32 mouse cellular contexts compared by ENCODE assay signal in the genomic region with DNA sequence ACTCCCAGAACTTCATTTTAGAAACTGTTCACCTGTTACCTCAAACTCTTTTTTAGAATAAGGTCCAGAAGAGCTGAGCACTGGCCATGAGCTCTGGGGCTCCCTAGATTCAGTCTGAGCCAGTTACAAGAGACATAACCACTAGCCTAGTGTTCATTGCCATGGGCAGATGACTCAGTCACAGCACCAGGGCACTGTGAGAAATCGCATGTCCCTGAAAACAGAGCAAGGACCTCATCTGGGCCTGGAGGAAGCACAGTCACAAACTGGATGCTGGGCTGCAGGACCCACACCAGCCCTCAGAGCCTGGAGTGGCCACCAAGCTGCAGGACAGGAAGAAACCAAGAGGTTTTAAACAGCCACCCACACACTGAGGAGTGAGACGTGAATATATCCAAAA. TPM values are rescaled to one million over a fixed set of nuclear protein-coding genes. Genes with fewer than 3 reads are reported as not detected.
A peak's percentile ranks its signal among the peaks of the same experiment; 100 is the strongest.
DNase-seq lines count a peak whose midpoint lies in the region; ATAC-seq and TF ChIP-seq lines count a peak whose summit lies in the region.
"Had no signal": no experiment of that assay in that cellular context is flagged by ENCODE, and none has a peak within 500 bp of the region (broad histone marks: within the 10 kb centered on the region; RNA-seq: fewer than 3 reads in every experiment).

No protein-coding gene starts in this region.

- 85% methylated on average over 2 of the region's 2 CpGs for WGBS in limb, embryonic 15.5 days
- WGBS in limb, embryonic 10.5 days, result 91% methylated on average over 2 of the region's 2 CpGs
- 92% methylated on average over 1 of the region's 2 CpGs for WGBS in macrophage (ENCODE audit: missing documents)
- 39% methylated on average over 2 of the region's 2 CpGs for WGBS in lung, adult 2 months
- WGBS in heart, embryonic 11.5 days (ENCODE audit: insufficient replicate concordance), result 84% methylated on average over 2 of the region's 2 CpGs
- 79% methylated on average over 2 of the region's 2 CpGs for WGBS in forebrain, embryonic 15.5 days

- H3K4me2 ChIP-seq in limb, embryonic 15.5 days, result no peak overlapping the region
- H3K4me2 ChIP-seq in heart, embryonic 11.5 days, result no peak overlapping the region
- no peak overlapping the region for H3K4me2 ChIP-seq in forebrain, embryonic 15.5 days (replicated peaks)
- H3K4me2 ChIP-seq: forebrain, embryonic 13.5 days; heart, embryonic 13.5 days; liver, embryonic 15.5 days; midbrain, embryonic 15.5 days; neural tube, embryonic 13.5 days had no signal

- H3K27ac ChIP-seq in limb, embryonic 15.5 days, result 0 out of 2 replicates have a peak overlapping the region, but pooled peaks have one; percentile 27
- no peak overlapping the region for H3K27ac ChIP-seq in limb, embryonic 10.5 days
- 0 out of 2 replicates have a peak overlapping the region, but pooled peaks have one; percentile 1 for H3K27ac ChIP-seq in macrophage
- no peak overlapping the region for H3K27ac ChIP-seq in heart, embryonic 11.5 days (ENCODE audit: low read depth, low read length)
- H3K27ac ChIP-seq in forebrain, embryonic 15.5 days (replicated peaks), result no peak overlapping the region
- H3K27ac ChIP-seq: forebrain, embryonic 13.5 days; heart, embryonic 13.5 days; hindbrain, postnatal 0 days; layer of hippocampus, adult 2 months; liver, embryonic 15.5 days; midbrain, embryonic 15.5 days; neural tube, embryonic 13.5 days had no signal

- H3K27me3 ChIP-seq in limb, embryonic 15.5 days, result no peaks in the 10 kb centered on the region
- no peaks in the 10 kb centered on the region for H3K27me3 ChIP-seq in limb, embryonic 10.5 days (ENCODE audit: low read depth, poor library complexity, severe bottlenecking)
- H3K27me3 ChIP-seq in heart, embryonic 11.5 days (ENCODE audit: control insufficient read depth, insufficient read depth, low read length), result no peaks in the 10 kb centered on the region
- H3K27me3 ChIP-seq in forebrain, embryonic 15.5 days, result no peaks in the 10 kb centered on the region
- H3K27me3 ChIP-seq: forebrain, embryonic 13.5 days; heart, embryonic 13.5 days; liver, embryonic 15.5 days; midbrain, embryonic 15.5 days; neural tube, embryonic 13.5 days had no signal

- H3K9me3 ChIP-seq in limb, embryonic 15.5 days, result no peaks in the 10 kb centered on the region
- no peaks in the 10 kb centered on the region for H3K9me3 ChIP-seq in limb, embryonic 10.5 days (replicated peaks)
- no peaks in the 10 kb centered on the region for H3K9me3 ChIP-seq in heart, embryonic 11.5 days (replicated peaks; ENCODE audit: control insufficient read depth, low read length)
- no peaks in the 10 kb centered on the region for H3K9me3 ChIP-seq in forebrain, embryonic 15.5 days
- H3K9me3 ChIP-seq: forebrain, embryonic 13.5 days; heart, embryonic 13.5 days; liver, embryonic 15.5 days; midbrain, embryonic 15.5 days; neural tube, embryonic 13.5 days had no signal

- H3K9ac ChIP-seq in limb, embryonic 15.5 days, result no peak overlapping the region
- H3K9ac ChIP-seq in heart, embryonic 11.5 days (ENCODE audit: low read depth, low read length), result no peak overlapping the region
- H3K9ac ChIP-seq in forebrain, embryonic 15.5 days (replicated peaks), result no peak overlapping the region
- H3K9ac ChIP-seq: forebrain, embryonic 13.5 days; heart, embryonic 13.5 days; liver, embryonic 15.5 days; midbrain, embryonic 15.5 days; neural tube, embryonic 13.5 days had no signal

- no peaks in the 10 kb centered on the region for H3K79me2 ChIP-seq in macrophage (ENCODE audit: inconsistent target)

- TF ChIP-seq POLR2A in lung, adult 2 months (IDR thresholded peaks at IDR 0.05; ENCODE audit: borderline replicate concordance, extremely low read depth, low read depth, low read length), result no peak

- peaks cover 47% of the 10 kb centered on the region for H3K4me1 ChIP-seq in limb, embryonic 15.5 days
- peaks cover 6% of the 10 kb centered on the region for H3K4me1 ChIP-seq in limb, embryonic 10.5 days
- H3K4me1 ChIP-seq in lung, adult 2 months (ENCODE audit: control insufficient read depth, insufficient read depth, low read length), result peaks cover 7% of the 10 kb centered on the region; the same call in 1 of the 2 replicates
- H3K4me1 ChIP-seq in heart, embryonic 11.5 days (ENCODE audit: control insufficient read depth, insufficient read depth, low read length), result peaks cover 19% of the 10 kb centered on the region
- peaks cover 6% of the 10 kb centered on the region for H3K4me1 ChIP-seq in forebrain, embryonic 15.5 days

- peaks cover 38% of the 10 kb centered on the region for H3K36me3 ChIP-seq in limb, embryonic 15.5 days
- H3K36me3 ChIP-seq in limb, embryonic 10.5 days, result peaks cover 77% of the 10 kb centered on the region
- no peaks in the 10 kb centered on the region; the same call in 1 of the 2 replicates for H3K36me3 ChIP-seq in macrophage (ENCODE audit: inconsistent target)
- peaks cover 9% of the 10 kb centered on the region for H3K36me3 ChIP-seq in heart, embryonic 11.5 days (ENCODE audit: control insufficient read depth, insufficient read depth, low read length)
- peaks cover 31% of the 10 kb centered on the region for H3K36me3 ChIP-seq in forebrain, embryonic 15.5 days

- H3K4me3 ChIP-seq in limb, embryonic 15.5 days, result no peak overlapping the region
- H3K4me3 ChIP-seq in limb, embryonic 10.5 days, result no peak overlapping the region
- no peak overlapping the region for H3K4me3 ChIP-seq in macrophage (ENCODE audit: inconsistent target)
- H3K4me3 ChIP-seq in lung, adult 2 months (replicated peaks; ENCODE audit: extremely low read depth, low read depth, low read length), result no peak overlapping the region
- no peak overlapping the region for H3K4me3 ChIP-seq in heart, embryonic 11.5 days (ENCODE audit: low read depth, low read length)
- no peak overlapping the region for H3K4me3 ChIP-seq in forebrain, embryonic 15.5 days
- H3K4me3 ChIP-seq: forebrain, embryonic 13.5 days; heart, embryonic 13.5 days; layer of hippocampus, adult 2 months; liver, embryonic 15.5 days; midbrain, embryonic 15.5 days; neural tube, embryonic 13.5 days had no signal

- no peak for TF ChIP-seq CTCF in lung, adult 2 months (IDR thresholded peaks at IDR 0.05; ENCODE audit: insufficient read depth, low read length)

- no peak for DNase-seq in limb, embryonic 10.5 days (ENCODE audit: low spot score)
- peak; percentile 65 to 71 for DNase-seq in adrenal gland, postnatal 36 days
- DNase-seq in lung, adult 2 months, result no peak
- DNase-seq: cerebellum, adult 9-10 months; gastrocnemius, postnatal 10 days; heart, postnatal 14 days; liver; retina, postnatal 1 day; right cerebral cortex, postnatal 25 days; thymus, adult 18-20 months; thymus, postnatal 4 days had no signal

- ATAC-seq in limb, embryonic 15.5 days (ENCODE audit: insufficient number of reproducible peaks, low FRiP score, low TSS enrichment, low read depth), result no peak
- no peak for ATAC-seq in heart, embryonic 11.5 days (replicated peaks; ENCODE audit: insufficient number of reproducible peaks, low FRiP score, low TSS enrichment)
- no peak for ATAC-seq in forebrain, embryonic 15.5 days (replicated peaks)
- ATAC-seq: forebrain, embryonic 13.5 days; hindbrain, postnatal 0 days; intestine, embryonic 16.5 days; midbrain, embryonic 15.5 days had no signal

RNA-seq across cellular contexts. Expression of a gene that starts 35.4 kb away (rescaled TPM):
- 0.12 TPM in 1 of 2 replicates, not detected in the other for polyA plus RNA-seq in limb, embryonic 15.5 days (2015; fragmentation: Nextera tagmentation; extraction: Ambion mirVana)
- polyA plus RNA-seq in limb, embryonic 10.5 days (2016; fragmentation: Nextera tagmentation; extraction: Ambion mirVana), result not detected in 2 replicates
- total RNA-seq in adrenal gland, postnatal 36 days (2021), result not detected
- total RNA-seq in macrophage (2018; cell fraction: chromatin; rRNA removed), result not detected
- total RNA-seq in macrophage (2018; cell fraction: cytosol; rRNA removed), result not detected
- not detected for total RNA-seq in macrophage (2018; cell fraction: nucleus; rRNA removed)
- 0.11 TPM in 1 of 3 replicates, not detected in the others for polyA plus RNA-seq in macrophage (2018)
- not detected in 2 replicates for polyA plus RNA-seq in lung, adult 2 months (2012; rRNA removed)
- not detected in 2 replicates for polyA plus RNA-seq in heart, embryonic 11.5 days (2014; fragmentation: Nextera tagmentation; extraction: Ambion mirVana)
- not detected in 2 replicates for polyA plus RNA-seq in forebrain, embryonic 15.5 days (2015; fragmentation: Nextera tagmentation; extraction: Ambion mirVana)
- total RNA-seq: gastrocnemius, postnatal 10 days; heart, adult 18-20 months; heart, postnatal 14 days; hindbrain, postnatal 0 days; layer of hippocampus, adult 2 months; left cerebral cortex, postnatal 36 days; MEL had no signal
- polyA plus RNA-seq: C2C12; forebrain, embryonic 13.5 days; heart, embryonic 13.5 days; hindbrain, embryonic 11.5 days; hindbrain, postnatal 0 days; intestine, embryonic 16.5 days; kidney, embryonic 14.5 days; liver, embryonic 15.5 days; lung, embryonic 16.5 days; neural tube, embryonic 13.5 days; spleen, adult 2 months; stomach, embryonic 14.5 days had no signal

RNA-seq across cellular contexts. Expression of a gene that starts 39.0 kb away (rescaled TPM):
- 11.2 and 11.7 TPM in 2 replicates for polyA plus RNA-seq in limb, embryonic 15.5 days (2015; fragmentation: Nextera tagmentation; extraction: Ambion mirVana)
- polyA plus RNA-seq in limb, embryonic 10.5 days (2016; fragmentation: Nextera tagmentation; extraction: Ambion mirVana), result 16.8 and 21.8 TPM in 2 replicates
- total RNA-seq in adrenal gland, postnatal 36 days (2021), result 1 to 10 TPM; 9.2 to 9.3 TPM
- 10 to 100 TPM in 7 of 26 experiments, 1 to 10 TPM in 19; 2.7 to 20.5 (median 6.8) TPM for total RNA-seq in macrophage (2018; cell fraction: chromatin; rRNA removed)
- 1 to 10 TPM; 1.7 to 5.6 (median 3.7) TPM for total RNA-seq in macrophage (2018; cell fraction: cytosol; rRNA removed)
- 10 to 100 TPM in 5 of 26 experiments, 1 to 10 TPM in 21; 2.5 to 16.1 (median 4.6) TPM for total RNA-seq in macrophage (2018; cell fraction: nucleus; rRNA removed)
- 3.3 to 4.3 TPM (median 3.3 TPM) in 3 replicates for polyA plus RNA-seq in macrophage (2018)
- polyA plus RNA-seq in lung, adult 2 months (2012; rRNA removed), result 5.0 and 5.5 TPM in 2 replicates
- polyA plus RNA-seq in heart, embryonic 11.5 days (2014; fragmentation: Nextera tagmentation; extraction: Ambion mirVana), result 11.3 and 13.0 TPM in 2 replicates
- 13.9 TPM in 2 replicates for polyA plus RNA-seq in forebrain, embryonic 15.5 days (2015; fragmentation: Nextera tagmentation; extraction: Ambion mirVana)

RNA-seq across cellular contexts. Expression of a gene that starts 40.1 kb away (rescaled TPM):
- 116 and 118 TPM in 2 replicates for polyA plus RNA-seq in limb, embryonic 15.5 days (2015; fragmentation: Nextera tagmentation; extraction: Ambion mirVana)
- polyA plus RNA-seq in limb, embryonic 10.5 days (2016; fragmentation: Nextera tagmentation; extraction: Ambion mirVana), result 106 and 122 TPM in 2 replicates
- total RNA-seq in adrenal gland, postnatal 36 days (2021), result 10 to 100 TPM; 79.3 to 92.5 TPM
- 10 to 100 TPM in 13 of 26 experiments, 1 to 10 TPM in 12, under 1 TPM in 1; 0.88 to 23.7 (median 9.3) TPM for total RNA-seq in macrophage (2018; cell fraction: chromatin; rRNA removed)
- total RNA-seq in macrophage (2018; cell fraction: cytosol; rRNA removed), result 10 to 100 TPM; 15.1 to 31.7 (median 20.0) TPM
- total RNA-seq in macrophage (2018; cell fraction: nucleus; rRNA removed), result 10 to 100 TPM in 13 of 26 experiments, 1 to 10 TPM in 13; 3.4 to 21.8 (median 10.1) TPM
- 20.2 to 31.5 TPM (median 30.9 TPM) in 3 replicates for polyA plus RNA-seq in macrophage (2018)
- 36.8 and 49.7 TPM in 2 replicates for polyA plus RNA-seq in lung, adult 2 months (2012; rRNA removed)
- 117 and 124 TPM in 2 replicates for polyA plus RNA-seq in heart, embryonic 11.5 days (2014; fragmentation: Nextera tagmentation; extraction: Ambion mirVana)
- polyA plus RNA-seq in forebrain, embryonic 15.5 days (2015; fragmentation: Nextera tagmentation; extraction: Ambion mirVana), result 354 and 388 TPM in 2 replicates

Comparison
In these comparisons a context has a peak if more than half of its experiments do, and no peak if none do; other contexts are left out.
1. H3K27ac ChIP-seq: peak in limb, embryonic 15.5 days (single experiment) and macrophage (single experiment); none in limb, embryonic 10.5 days (single experiment), heart, embryonic 11.5 days (single experiment) and forebrain, embryonic 15.5 days (single experiment).
2. DNase-seq: peak in adrenal gland, postnatal 36 days (2 of 2); none in limb, embryonic 10.5 days (single experiment) and lung, adult 2 months (single experiment).